Mouse (Mus musculus) frontal cortex, postnatal 36 days (tissue): ENCODE data around the gene Msi2.
A peak's percentile ranks its signal among the peaks of the same experiment; 100 is the strongest.

Experiments used
- DNase-seq, 2 experiments: peaks; one replicate each; pipeline ENCODE4 v3.0.0; 2022; ENCODE audit warnings: low spot score in 2 of 2

Msi2 gene

GRCm38 (mm10) chr11:88315393-88315792 lies 402.9 kb downstream of the Msi2 start:
- no peak for DNase-seq

GRCm38 (mm10) chr11:88314471-88314870 lies 403.8 kb downstream of the Msi2 start:
- no peak for DNase-seq

DNA sequence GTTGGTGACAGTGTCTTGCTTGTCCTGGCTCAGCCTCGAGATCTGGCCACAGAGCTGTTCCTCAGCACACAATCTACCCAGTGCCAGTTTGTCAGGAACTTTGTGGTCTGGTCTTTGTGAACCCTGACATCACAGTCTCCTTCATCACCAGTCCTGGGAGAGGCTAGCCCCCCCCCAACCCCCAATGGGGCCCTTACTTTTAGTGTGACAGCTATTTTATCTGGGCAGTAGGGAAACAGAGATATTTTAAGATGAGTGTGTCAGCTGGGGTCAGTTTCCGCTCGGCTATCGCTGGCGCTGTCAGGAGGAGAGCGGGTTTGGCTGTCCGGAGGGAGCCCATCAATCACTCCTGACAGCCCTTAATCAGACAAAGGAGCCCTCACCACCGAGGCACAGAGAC lies 404.8 kb downstream of the Msi2 start:
- no peak for DNase-seq

DNA sequence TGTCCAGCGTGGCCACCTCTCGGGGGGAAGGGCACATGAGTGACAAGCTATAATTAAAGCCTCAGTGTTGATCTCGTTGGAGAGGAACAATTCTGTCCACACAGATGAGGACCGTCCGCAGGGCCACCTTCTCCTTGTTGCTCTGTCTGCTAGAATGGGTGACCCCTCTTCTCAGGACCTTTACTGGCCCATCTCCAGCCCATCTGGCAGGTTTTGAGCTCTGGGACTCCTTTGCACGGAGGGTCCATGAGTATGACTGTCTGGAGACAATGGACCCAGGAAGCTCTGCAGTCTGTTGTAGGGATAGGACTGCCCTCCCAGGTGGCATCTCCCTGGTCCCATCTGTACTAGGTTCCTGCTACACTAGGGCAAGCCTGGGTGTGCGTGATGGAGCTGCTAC lies 406.7 kb downstream of the Msi2 start:
- no peak for DNase-seq

DNA sequence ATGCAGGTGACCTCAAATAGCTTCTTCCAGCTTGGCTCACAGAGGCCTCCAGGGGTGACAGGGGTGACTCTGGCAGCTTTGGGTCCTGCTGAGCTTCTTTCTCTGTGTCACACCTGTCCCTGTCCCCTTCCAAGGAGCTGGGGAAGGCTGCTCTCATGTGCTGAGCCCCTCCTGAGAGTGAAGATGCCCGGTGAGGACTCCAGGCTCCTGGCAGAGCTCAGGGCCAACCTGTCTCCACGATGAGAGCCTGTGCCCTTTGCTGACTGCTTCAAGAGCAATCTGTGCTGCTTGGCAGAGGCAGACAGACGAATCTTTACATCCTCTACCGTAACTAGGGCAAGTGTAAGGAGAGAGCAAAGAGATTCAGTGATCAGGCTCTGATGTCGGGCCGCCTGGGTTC lies 407.5 kb downstream of the Msi2 start:
- no peak for DNase-seq

DNA sequence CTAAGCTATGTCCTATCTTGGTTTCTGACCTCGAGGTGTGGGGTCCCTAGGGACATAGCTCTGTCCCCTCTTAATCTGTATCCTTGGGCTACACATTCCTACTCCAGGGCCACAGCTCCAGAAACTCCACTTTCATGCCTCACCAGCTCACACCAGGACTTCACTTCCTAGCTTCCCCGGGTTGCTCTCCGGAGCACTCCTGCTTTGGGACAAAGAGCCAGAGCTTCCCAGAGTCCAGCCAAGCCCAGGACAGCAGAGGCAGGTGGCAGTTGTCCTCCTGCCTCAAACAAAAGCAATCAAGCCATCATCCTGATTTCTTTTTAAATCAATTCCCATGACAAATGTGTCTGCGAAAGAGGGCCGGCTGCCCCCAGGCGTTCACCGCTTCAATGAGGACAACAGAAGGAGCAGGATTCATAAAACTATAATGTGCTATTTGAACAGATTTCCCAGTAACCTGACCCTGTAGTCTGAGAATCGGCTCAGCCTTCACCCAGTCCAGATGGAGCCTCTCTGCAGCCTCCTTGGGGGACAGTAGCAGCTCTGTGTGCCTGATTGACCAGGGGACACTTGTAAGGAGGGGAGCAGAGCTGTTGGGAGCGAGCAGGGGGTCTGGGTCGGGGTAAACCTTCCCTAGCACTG lies 409.1 kb downstream of the Msi2 start:
- DNase-seq, result no peak

DNA sequence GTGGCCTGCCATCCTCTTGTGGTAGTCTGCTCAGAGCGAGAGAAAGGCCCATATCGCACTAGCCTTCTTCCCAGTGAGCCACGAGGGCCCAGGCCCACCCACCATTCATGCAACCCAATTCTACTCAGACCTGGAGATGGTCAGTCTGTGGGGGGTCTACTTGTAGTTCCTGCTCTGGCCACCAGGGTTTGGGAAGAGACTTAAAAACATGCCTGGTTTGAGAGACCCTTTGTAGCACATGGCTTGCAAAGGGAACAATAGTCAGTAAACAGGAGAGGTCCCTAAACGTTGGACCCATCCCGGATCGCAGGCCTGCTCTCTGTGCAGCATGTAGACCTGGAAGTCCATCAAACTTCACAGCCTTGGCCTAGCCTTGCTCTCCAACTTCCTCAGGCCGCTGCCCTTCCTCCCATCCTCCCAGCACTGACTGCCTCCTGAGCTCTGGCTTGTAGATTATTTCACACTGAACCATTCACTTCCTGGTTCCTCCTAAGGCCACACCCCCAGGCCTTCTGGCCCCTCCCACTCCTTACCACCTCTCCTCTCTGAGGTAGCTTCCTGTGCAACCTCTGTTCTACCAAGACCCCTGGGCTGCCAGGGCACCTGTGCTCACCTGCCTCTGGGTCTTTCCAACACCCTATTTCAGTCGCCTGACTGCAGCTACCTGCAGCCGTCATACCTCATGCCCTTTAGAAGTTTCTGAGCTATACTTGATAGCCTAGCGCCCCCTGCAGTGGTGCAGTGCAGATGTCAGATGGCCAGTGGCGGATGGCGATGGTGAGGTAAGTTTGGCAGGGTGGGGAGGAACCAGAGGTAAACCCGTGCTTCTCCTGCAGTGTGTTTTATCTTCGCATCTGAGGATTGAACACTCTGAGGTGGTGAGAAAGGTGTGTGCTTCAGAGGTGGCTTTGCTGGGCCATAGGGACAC lies 410.4 kb downstream of the Msi2 start:
- no peak for DNase-seq

DNA sequence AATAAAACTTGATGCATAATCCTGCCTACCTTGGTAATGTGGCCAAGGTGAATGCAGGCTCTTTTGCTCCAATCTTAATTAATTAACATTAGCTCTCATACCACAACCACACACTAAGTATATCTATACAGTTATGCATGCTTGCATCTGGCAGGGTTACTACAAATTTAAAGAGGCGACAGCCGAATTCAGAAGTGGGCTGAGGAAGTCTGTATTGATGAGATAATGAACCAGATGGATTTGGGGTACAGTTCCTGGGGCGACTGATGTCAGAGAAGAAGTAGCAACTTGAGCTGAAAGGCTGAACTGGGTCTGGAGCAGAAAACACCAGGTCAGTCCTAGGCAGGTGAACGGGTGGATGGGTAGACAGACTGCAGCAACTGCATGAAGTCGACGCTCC lies 412.6 kb downstream of the Msi2 start:
- no peak for DNase-seq

- no peak for DNase-seq
These were observed 416.7 kb downstream of the Msi2 start for GRCm38 (mm10) chr11:88301619-88302018.

DNA sequence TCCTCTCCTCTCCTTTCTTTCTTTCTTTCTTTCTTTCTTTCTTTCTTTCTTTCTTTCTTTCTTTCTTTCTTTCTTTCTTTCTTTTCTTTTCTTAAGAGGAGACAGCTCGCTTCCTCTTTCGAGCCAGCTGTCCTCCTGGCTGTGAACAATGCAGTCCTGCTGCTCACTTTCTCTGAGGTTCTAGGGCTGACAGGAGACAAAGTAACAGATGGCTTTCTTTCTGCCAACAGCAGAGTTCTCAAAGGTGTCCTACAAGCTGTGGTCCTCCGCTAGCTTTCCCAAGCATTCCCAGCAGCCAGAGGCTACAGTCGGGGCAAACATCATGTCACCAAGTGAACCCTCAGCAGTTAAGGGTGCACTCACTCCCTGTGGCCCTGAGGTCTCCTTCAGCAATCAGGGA lies 419.0 kb downstream of the Msi2 start:
- DNase-seq, result no peak

- no peak for DNase-seq
These were observed 420.8 kb downstream of the Msi2 start for GRCm38 (mm10) chr11:88297526-88297925.

GRCm38 (mm10) chr11:88295298-88295697 lies 423.0 kb downstream of the Msi2 start:
- no peak for DNase-seq

- no peak for DNase-seq
These were observed 424.0 kb downstream of the Msi2 start for GRCm38 (mm10) chr11:88294394-88294710.

DNA sequence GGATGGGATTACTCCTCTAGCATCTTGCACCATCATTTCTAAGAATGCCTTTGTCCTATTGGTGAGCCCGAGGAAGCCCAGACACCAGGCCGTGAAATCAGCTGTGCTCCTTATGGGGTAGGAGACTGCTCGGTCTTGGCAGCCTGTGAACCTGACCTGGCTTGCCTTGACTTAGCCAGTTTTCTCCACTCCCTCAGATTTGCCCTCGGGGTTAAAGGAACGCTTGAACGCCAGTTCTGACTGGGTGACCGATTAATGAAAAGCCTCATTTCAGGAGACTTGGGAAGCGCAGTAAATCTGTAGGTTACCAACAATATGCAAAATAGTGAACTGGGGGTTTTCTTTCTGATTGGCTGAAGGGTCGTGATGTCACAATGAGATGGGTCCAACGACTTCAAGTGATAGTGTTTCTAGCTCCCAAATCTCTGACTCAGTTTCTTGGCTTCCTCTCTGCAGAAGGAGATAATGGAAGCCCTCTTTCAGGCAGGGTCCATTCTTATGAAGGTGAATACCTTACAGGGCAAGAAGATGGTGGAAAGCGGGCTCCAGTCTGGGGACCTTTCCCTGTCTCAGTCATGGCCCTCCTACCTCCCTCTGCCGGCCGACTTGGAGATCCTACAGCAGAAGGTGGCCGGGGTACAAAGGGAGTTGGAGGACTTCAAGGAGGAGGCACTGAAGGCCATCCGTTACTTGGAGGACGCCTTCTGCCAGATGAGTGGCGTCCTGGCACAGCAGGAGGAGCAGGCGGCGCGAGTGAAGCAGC lies 424.5 kb downstream of the Msi2 start, which contains the start of gene Ccdc182:
TSS of gene Ccdc182 (plus strand) at position 428 of the 763 bp plus-strand sequence.
- DNase-seq, result no peak

DNA sequence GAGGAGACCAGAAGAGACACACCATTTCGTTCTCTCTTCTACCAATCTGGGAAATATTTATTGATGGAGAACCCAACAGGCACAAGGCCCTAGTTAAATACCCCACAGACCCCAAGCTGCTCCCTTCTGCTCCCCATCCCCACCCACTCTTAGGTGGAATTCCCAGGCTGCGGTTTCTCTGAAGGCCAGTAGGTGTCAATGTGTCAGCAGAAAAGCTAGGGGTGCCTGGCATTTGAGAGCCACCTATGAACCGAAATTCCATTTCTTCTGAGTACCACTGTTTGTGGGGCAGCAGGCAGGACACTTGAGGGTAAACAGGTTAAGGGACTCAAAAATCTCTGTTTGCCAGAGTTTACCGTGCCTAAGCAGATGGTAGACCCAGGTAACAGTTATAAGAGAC lies 426.6 kb downstream of the Msi2 start:
- peak in 1 of 2 experiments; percentile 9 for DNase-seq

DNA sequence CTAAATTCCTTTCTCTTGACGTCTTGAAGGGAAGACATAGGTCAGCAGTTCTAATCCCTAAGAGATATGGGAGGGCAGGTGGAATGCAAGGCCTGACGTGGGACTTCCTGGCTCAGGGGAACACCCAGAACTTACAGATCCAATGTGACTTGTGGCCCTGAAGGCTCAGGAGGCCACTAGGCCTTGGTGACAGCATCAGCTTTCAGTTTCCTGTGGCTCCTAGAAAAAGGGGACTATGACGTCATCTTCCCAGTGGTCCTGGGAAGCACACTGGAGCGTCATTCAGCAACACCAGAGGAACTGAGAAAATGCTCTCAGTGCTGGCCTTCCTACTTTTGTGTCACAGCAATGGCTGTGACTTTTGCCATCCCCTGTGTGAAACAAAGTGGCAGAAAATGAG lies 427.1 kb downstream of the Msi2 start:
- DNase-seq, result no peak
